Mouse (Mus musculus) B cell, adult 67 days (primary cell): ENCODE data around the gene 4930412O13Rik. TPM values are rescaled to one million over a fixed set of nuclear protein-coding genes. Genes with fewer than 3 reads are reported as not detected.

Source experiments
- total RNA-seq, 2 experiments: library from RNA; stranded (reverse); gene quantifications; 4 replicates each; pipeline ENCODE4 v1.2.4; 2023

Gene 4930412O13Rik
- not detected for total RNA-seq

GRCm38 (mm10) chr2:9881051-9881591 lies at the start of gene 4930412O13Rik:
Gene 4930412O13Rik (plus strand): TSS chr2:9881252.

GRCm38 (mm10) chr2:9888913-9889650 lies 8.0 kb downstream of the 4930412O13Rik start, which contains the start of gene 9230102O04Rik:
Gene 9230102O04Rik (minus strand): TSS chr2:9889540.

GRCm38 (mm10) chr2:9889651-9890183 lies 8.7 kb downstream of the 4930412O13Rik start, which contains the start of gene Gata3:
Gene Gata3 (minus strand): TSS chr2:9890034.

Other genes starting within 250 kb of the 4930412O13Rik start
- gene 9230102O04Rik, start 8.3 kb downstream of the 4930412O13Rik start, total RNA-seq, result not detected
- under 1 TPM in 1 of 2 experiments, not detected in 1; 0.38 TPM for gene Gata3, start 8.8 kb downstream of the 4930412O13Rik start, total RNA-seq
- 10 to 100 TPM; 24.3 to 24.6 TPM for gene Taf3, start 167.3 kb downstream of the 4930412O13Rik start, total RNA-seq
- 100 to 1,000 TPM; 109 to 126 TPM for gene Atp5c1, start 199.3 kb downstream of the 4930412O13Rik start, total RNA-seq
- gene Kin, start 199.3 kb downstream of the 4930412O13Rik start, total RNA-seq, result 10 to 100 TPM; 22.5 to 27.1 TPM